Mouse (Mus musculus) adrenal gland, postnatal 36 days (tissue): Measurements from ENCODE around the gene Echdc3. TPM values are rescaled to one million over a fixed set of nuclear protein-coding genes. Genes with fewer than 3 reads are reported as not detected.

Experiments
- DNase-seq, 2 experiments: peaks; one replicate each; pipeline ENCODE4 v3.0.0; 2021; ENCODE audit warnings: mixed read lengths in 1 of 2
- total RNA-seq, 2 experiments: library from RNA; stranded (reverse); gene quantifications; 2 replicates each; pipeline ENCODE4 v1.2.3; 2021

Echdc3 gene
- total RNA-seq, 2 experiments from 2014 or later = 29.2 to 61.5 TPM

- peak; percentile 53 to 55 for DNase-seq
Observed at GRCm38 (mm10) chr2:6226361-6227058, 13.7 kb upstream of the Echdc3 start.

- DNase-seq = peak; percentile 78 to 80
Observed at GRCm38 (mm10) chr2:6220141-6220805, 7.4 kb upstream of the Echdc3 start.

- DNase-seq = peak in 1 of 2 experiments; percentile 20
Observed at GRCm38 (mm10) chr2:6212327-6212723, 508 bp downstream of the Echdc3 start.

- DNase-seq = no peak
Observed at GRCm38 (mm10) chr2:6210840-6211239, 2.0 kb downstream of the Echdc3 start.

- no peak for DNase-seq
Observed at GRCm38 (mm10) chr2:6209746-6210145, 3.1 kb downstream of the Echdc3 start.

GRCm38 (mm10) chr2:6209116-6209515, 3.7 kb downstream of the Echdc3 start:
- no peak for DNase-seq

GRCm38 (mm10) chr2:6207736-6208135, 5.1 kb downstream of the Echdc3 start:
- no peak for DNase-seq

GRCm38 (mm10) chr2:6196363-6196973, 16.4 kb downstream of the Echdc3 start:
- no peak for DNase-seq

GRCm38 (mm10) chr2:6195468-6196239, 17.2 kb downstream of the Echdc3 start:
- peak; percentile 10 to 47 for DNase-seq

- DNase-seq = no peak
Observed at GRCm38 (mm10) chr2:6194497-6194896, 18.3 kb downstream of the Echdc3 start.

GRCm38 (mm10) chr2:6193591-6193973, 19.3 kb downstream of the Echdc3 start:
- peak; percentile 36 to 56 for DNase-seq

- peak; percentile 57 to 69 for DNase-seq
Observed at GRCm38 (mm10) chr2:6192820-6193590, 19.8 kb downstream of the Echdc3 start.

- no peak for DNase-seq
Observed at GRCm38 (mm10) chr2:6190036-6190435, 22.8 kb downstream of the Echdc3 start.

GRCm38 (mm10) chr2:6189675-6189998, 23.2 kb downstream of the Echdc3 start:
- no peak for DNase-seq

- no peak for DNase-seq
Observed at GRCm38 (mm10) chr2:6188891-6189674, 23.8 kb downstream of the Echdc3 start.

- no peak for DNase-seq
Observed at GRCm38 (mm10) chr2:6187418-6187817, 25.4 kb downstream of the Echdc3 start.

GRCm38 (mm10) chr2:6186913-6187312, 25.9 kb downstream of the Echdc3 start:
- DNase-seq = no peak

GRCm38 (mm10) chr2:6179749-6180117, 33.1 kb downstream of the Echdc3 start:
- DNase-seq = no peak

- no peak for DNase-seq
Observed at GRCm38 (mm10) chr2:6178901-6179748, 33.7 kb downstream of the Echdc3 start.

GRCm38 (mm10) chr2:6173013-6173412, 39.8 kb downstream of the Echdc3 start:
- no peak for DNase-seq
